8 mouse cellular contexts compared by ENCODE assay signal in genomic region chr16:44633059-44633667, GRCm38 (mm10).
DNase-seq lines count a peak whose midpoint lies in the region; ATAC-seq and TF ChIP-seq lines count a peak whose summit lies in the region.

No protein-coding gene starts in this region.

- ATAC-seq in cerebellum, adult (ENCODE audit: insufficient number of reproducible peaks, low FRiP score, low TSS enrichment), result no peak; the same call in 1 of the 2 replicates
- ATAC-seq in intestine, embryonic 14.5 days (replicated peaks; ENCODE audit: low FRiP score, low TSS enrichment, low read depth), result no peak; the same call in 1 of the 2 replicates
- no peak for ATAC-seq in neural tube, embryonic 15.5 days (ENCODE audit: low FRiP score)

- no peaks in the 10 kb centered on the region for H3K36me3 ChIP-seq in intestine, embryonic 14.5 days (ENCODE audit: control insufficient read depth, insufficient read depth, low read length)
- H3K36me3 ChIP-seq in neural tube, embryonic 15.5 days, result no peaks in the 10 kb centered on the region

- TF ChIP-seq CTCF in cerebellum, adult 2 months (IDR thresholded peaks at IDR 0.05; ENCODE audit: borderline replicate concordance, insufficient read depth, low read depth, low read length), result no peak
- TF ChIP-seq CTCF in layer of hippocampus, adult 2 months (conservative IDR thresholded peaks at IDR 0.05), result no peak

- no peak for DNase-seq in cerebellum, adult 2 months
- DNase-seq in layer of hippocampus, adult 2 months (ENCODE audit: low spot score in 2 of 2), result no peak
- DNase-seq in layer of hippocampus, adult 8-10 months (ENCODE audit: low spot score in 2 of 2), result no peak
- no peak for DNase-seq in intestine, embryonic 14.5 days (ENCODE audit: low spot score)
- no peak for DNase-seq in adrenal gland, postnatal 36 days
- no peak for DNase-seq in natural killer cell, adult 2 months (ENCODE audit: low spot score in 2 of 2)

- H3K4me3 ChIP-seq in cerebellum, adult 2 months (replicated peaks; ENCODE audit: insufficient read depth, low read depth, low read length), result peak overlapping the region; percentile 25
- H3K4me3 ChIP-seq in layer of hippocampus, adult 2 months, result peak overlapping the region; percentile 21
- H3K4me3 ChIP-seq in intestine, embryonic 14.5 days (ENCODE audit: low read depth, low read length), result no peak overlapping the region
- no peak overlapping the region for H3K4me3 ChIP-seq in neural tube, embryonic 15.5 days (replicated peaks)

- H3K9me3 ChIP-seq in intestine, embryonic 14.5 days (ENCODE audit: control insufficient read depth, low read length), result no peaks in the 10 kb centered on the region
- no peaks in the 10 kb centered on the region for H3K9me3 ChIP-seq in neural tube, embryonic 15.5 days (replicated peaks)

- no peak overlapping the region for H3K9ac ChIP-seq in intestine, embryonic 14.5 days (ENCODE audit: low read length)
- H3K9ac ChIP-seq in neural tube, embryonic 15.5 days (replicated peaks), result no peak overlapping the region

- no peak; the same call in 1 of the 2 replicates for TF ChIP-seq POLR2A in cerebellum, adult 2 months (IDR thresholded peaks at IDR 0.05; ENCODE audit: borderline replicate concordance, insufficient read depth, low read length)

- H3K27ac ChIP-seq in cerebellum, adult 2 months (ENCODE audit: insufficient read depth, low read length), result peak overlapping the region; percentile 80
- H3K27ac ChIP-seq in layer of hippocampus, adult 2 months, result peak overlapping the region; percentile 82
- peak overlapping the region; percentile 84 for H3K27ac ChIP-seq in intestine, embryonic 14.5 days (ENCODE audit: low read depth)
- peak overlapping the region; percentile 68 for H3K27ac ChIP-seq in neural tube, embryonic 15.5 days (replicated peaks)

- H3K4me2 ChIP-seq in intestine, embryonic 14.5 days (ENCODE audit: low read length), result peak overlapping the region; percentile 13; the same call in 1 of the 2 replicates
- H3K4me2 ChIP-seq in neural tube, embryonic 15.5 days, result peak overlapping the region; percentile 30

- no peaks in the 10 kb centered on the region for H3K27me3 ChIP-seq in cerebellum, adult 2 months (ENCODE audit: control insufficient read depth, insufficient read depth, low read length)
- H3K27me3 ChIP-seq in intestine, embryonic 14.5 days (replicated peaks; ENCODE audit: control insufficient read depth, insufficient read depth, low read length), result no peaks in the 10 kb centered on the region
- H3K27me3 ChIP-seq in neural tube, embryonic 15.5 days (replicated peaks), result no peaks in the 10 kb centered on the region

- H3K4me1 ChIP-seq in cerebellum, adult 2 months (ENCODE audit: control insufficient read depth, insufficient read depth, low read length), result peaks cover 29% of the 10 kb centered on the region
- H3K4me1 ChIP-seq in intestine, embryonic 14.5 days (replicated peaks; ENCODE audit: control insufficient read depth, insufficient read depth, low read length), result peaks cover 43% of the 10 kb centered on the region
- H3K4me1 ChIP-seq in neural tube, embryonic 15.5 days, result peaks cover 13% of the 10 kb centered on the region

- 17% methylated on average over 9 of the region's 9 CpGs for WGBS in cerebellum, adult 2 months
- 50% methylated on average over 9 of the region's 9 CpGs for WGBS in intestine, embryonic 14.5 days
- WGBS in neural tube, embryonic 15.5 days, result 54% methylated on average over 9 of the region's 9 CpGs

Comparison
In these comparisons a context has a peak if more than half of its experiments do, and no peak if none do; other contexts are left out.
1. H3K4me3 ChIP-seq: peak in cerebellum, adult 2 months (single experiment) and layer of hippocampus, adult 2 months (single experiment); none in intestine, embryonic 14.5 days (single experiment) and neural tube, embryonic 15.5 days (single experiment).
2. Peak in every context shown above with its lines, with median percentiles within 50 percentile points of each other: H3K27ac ChIP-seq.